Mouse (Mus musculus) adrenal gland, postnatal 36 days (tissue): ENCODE measurements around the gene Ptpn11. TPM values are rescaled to one million over a fixed set of nuclear protein-coding genes. Genes with fewer than 3 reads are reported as not detected.

Experiments
- DNase-seq, 2 experiments: peaks; one replicate each; pipeline ENCODE4 v3.0.0; 2021; ENCODE audit warnings: mixed read lengths in 1 of 2
- total RNA-seq, 2 experiments: library from RNA; stranded (reverse); gene quantifications; 2 replicates each; pipeline ENCODE4 v1.2.3; 2021

Ptpn11 gene
- total RNA-seq, 2 experiments from 2014 or later, result 100 to 135 TPM

GRCm38 (mm10) chr5:121082605-121083004, 108.6 kb downstream of the Ptpn11 start:
- DNase-seq, result no peak

DNA sequence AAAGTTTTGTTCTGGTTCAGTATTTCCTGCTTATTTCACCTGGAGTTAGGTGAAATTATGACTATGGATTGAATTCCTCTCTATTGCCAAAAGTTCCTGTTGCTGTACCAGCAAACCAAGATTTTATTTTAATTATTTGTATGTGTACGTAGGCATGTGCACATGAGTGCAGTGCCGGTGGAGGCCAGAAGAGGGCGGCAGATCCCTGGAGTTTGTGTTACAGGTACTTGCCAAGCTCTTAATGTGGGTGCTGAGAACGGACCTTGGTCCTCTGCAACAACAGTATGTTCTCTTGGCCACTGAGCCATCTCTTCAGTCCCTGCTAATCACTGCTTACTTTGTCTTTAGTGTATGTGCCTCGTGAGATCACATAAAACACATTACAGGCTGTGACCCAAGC, 109.4 kb downstream of the Ptpn11 start:
- no peak for DNase-seq

Other genes with a start within 250 kb of the Ptpn11 start
- gene Rph3a, start 181.3 kb downstream of the Ptpn11 start, total RNA-seq, result 1 to 10 TPM; 2.3 to 3.2 TPM
- gene Rpl6, start 13.1 kb upstream of the Ptpn11 start, total RNA-seq, result 1,000 to 10,000 TPM; 1,036 to 1,050 TPM
- gene Hectd4, start 28.8 kb upstream of the Ptpn11 start, total RNA-seq, result 10 to 100 TPM; 22.1 to 23.2 TPM
- gene Trafd1, start 194.2 kb upstream of the Ptpn11 start, total RNA-seq, result 10 to 100 TPM; 44.1 to 49.7 TPM
- gene Naa25, start 206.5 kb upstream of the Ptpn11 start, total RNA-seq, result 10 to 100 TPM; 35.8 to 42.1 TPM